Mouse (Mus musculus) midbrain, postnatal 0 days (tissue): ENCODE measurements around the gene Rab8b. TPM values are rescaled to one million over a fixed set of nuclear protein-coding genes. Genes with fewer than 3 reads are reported as not detected.

Experiments used
- ATAC-seq: fragments of 200-750 bp; cut with Nextera tagmentation; 2 replicates; pipeline ENCODE4 v1.8.0; 2017; ENCODE audit warnings: moderate number of reproducible peaks, mild to moderate bottlenecking, moderate TSS enrichment, moderate library complexity; ENCODE audit not compliant: low FRiP score
- DNase-seq: peaks from one replicate; pipeline ENCODE4 v3.0.0-alpha.2; 2015; ENCODE audit warnings: low spot score
- H3K27ac ChIP-seq: fragments of 300-500 bp; sonication (generic); 2 replicates; pipeline ENCODE4 v1.5.1; 2014; ENCODE audit warnings: low read depth, mild to moderate bottlenecking, low read length, mixed read lengths
- H3K27me3 ChIP-seq: fragments of 300-500 bp; sonication (generic); 2 replicates; pipeline ENCODE4 v1.6.1; 2014; ENCODE audit warnings: low read length, control low read depth, mixed read lengths; ENCODE audit not compliant: insufficient read depth
- H3K36me3 ChIP-seq: fragments of 300-500 bp; sonication (generic); 2 replicates; pipeline ENCODE4 v1.6.1; 2014; ENCODE audit warnings: low read length, control low read depth, mixed read lengths; ENCODE audit not compliant: insufficient read depth
- H3K4me1 ChIP-seq: fragments of 300-500 bp; sonication (generic); 2 replicates; pipeline ENCODE4 v1.6.1; 2014; ENCODE audit warnings: mild to moderate bottlenecking, control low read depth, antibody characterized with exemption, low read length, mixed read lengths; ENCODE audit not compliant: insufficient read depth
- H3K4me2 ChIP-seq: fragments of 300-500 bp; sonication (generic); 2 replicates; pipeline ENCODE4 v1.6.1; 2014; ENCODE audit warnings: low read depth, mild to moderate bottlenecking, low read length, mixed read lengths; ENCODE audit not compliant: poor library complexity, severe bottlenecking
- H3K4me3 ChIP-seq: fragments of 300-500 bp; sonication (generic); 2 replicates; pipeline ENCODE4 v1.5.1; 2014; ENCODE audit warnings: low read depth, mild to moderate bottlenecking, low read length, moderate library complexity
- H3K9ac ChIP-seq: fragments of 300-500 bp; sonication (generic); replicated peaks from 2 replicates; pipeline ENCODE4 v1.6.1; 2014; ENCODE audit warnings: mild to moderate bottlenecking, low read length, moderate library complexity, mixed read lengths; ENCODE audit not compliant: poor library complexity, severe bottlenecking
- H3K9me3 ChIP-seq: fragments of 300-500 bp; sonication (generic); 2 replicates; pipeline ENCODE4 v1.6.1; 2016; ENCODE audit warnings: low read length, control low read depth
- CTCF ChIP-seq: IDR thresholded peaks from 2 replicates; pipeline ENCODE4 v1.5.1; 2016; ENCODE audit warnings: antibody characterized with exemption, mild to moderate bottlenecking
- WGBS: fragments of 180-500 bp; shearing (Covaris S2); extraction: QIAGEN DNeasy Blood & Tissue Kit; methylation state at CpG from one replicate; pipeline ENCODE4 v1.1.7; 2014; 5-methylcytosine and 5-hydroxymethylcytosine counted together
- polyA plus RNA-seq: library from polyadenylated mRNA; unstranded; fragments of >200 nt; fragmentation: Nextera tagmentation; extraction: Ambion mirVana; gene quantifications from 2 replicates; pipeline ENCODE4 v1.2.1, GENCODE M21; 2015
- total RNA-seq: library from RNA; depleted of rRNA; stranded (reverse); fragments of >200 nt; gene quantifications from 2 replicates; pipeline ENCODE4 v1.2.3, GENCODE M21; 2014

Rab8b gene
- total and polyA plus RNA-seq, 2 experiments from 2014 or later, result 18.2 to 26.0 TPM

GRCm38 (mm10) chr9:66882406-66882821, 37.1 kb downstream of the Rab8b start:
- 73% methylated on average over 8 of the region's 8 CpGs for WGBS
- no peaks in the 10 kb centered on the region for H3K27me3 ChIP-seq
- no peaks in the 10 kb centered on the region for H3K9me3 ChIP-seq
- no peak for TF ChIP-seq CTCF
- ATAC-seq (no peak), DNase-seq (no peak)
- H3K36me3 ChIP-seq, result no peaks in the 10 kb centered on the region
- H3K9ac ChIP-seq, result no peak overlapping the region
- no peak overlapping the region for H3K27ac ChIP-seq
- no peak overlapping the region for H3K4me2 ChIP-seq
- no peak overlapping the region for H3K4me3 ChIP-seq
- H3K4me1 ChIP-seq, result no peaks in the 10 kb centered on the region

GRCm38 (mm10) chr9:66881858-66882257, 37.6 kb downstream of the Rab8b start:
- Histone ChIP-seq H3K9me3 (no peaks in the 10 kb centered on the region), H3K4me1 (no peaks in the 10 kb centered on the region), H3K27ac (no peak overlapping the region), H3K27me3 (no peaks in the 10 kb centered on the region), H3K9ac (no peak overlapping the region), H3K4me3 (no peak overlapping the region), H3K36me3 (no peaks in the 10 kb centered on the region), H3K4me2 (no peak overlapping the region)
- DNase-seq (no peak), ATAC-seq (no peak)
- no peak for TF ChIP-seq CTCF
- WGBS, result 76% methylated on average over 3 of the region's 3 CpGs

DNA sequence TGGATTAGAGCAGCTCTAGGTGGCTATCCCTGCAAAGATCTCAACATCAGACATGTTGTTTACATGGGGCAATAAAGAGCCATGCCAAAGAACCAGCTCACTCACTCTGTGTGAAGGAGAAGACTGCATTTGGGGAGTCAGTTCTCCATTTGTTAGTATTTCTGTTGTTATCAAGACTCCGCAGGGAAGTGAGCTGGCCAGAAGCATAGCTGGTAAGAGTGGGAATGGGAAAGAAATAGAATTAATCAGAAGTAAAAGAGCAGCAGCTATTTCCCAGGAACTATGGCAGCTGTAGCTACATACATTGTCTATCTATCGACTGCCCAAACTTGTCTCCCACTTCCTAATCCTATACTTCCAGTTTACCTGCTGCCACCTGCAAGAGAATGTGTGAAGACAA, 38.7 kb downstream of the Rab8b start:
- H3K36me3 ChIP-seq, result no peaks in the 10 kb centered on the region
- H3K4me2 ChIP-seq, result no peak overlapping the region
- no peaks in the 10 kb centered on the region for H3K4me1 ChIP-seq
- no peak for ATAC-seq
- H3K9me3 ChIP-seq, result no peaks in the 10 kb centered on the region
- H3K27me3 ChIP-seq, result no peaks in the 10 kb centered on the region
- H3K27ac ChIP-seq, result no peak overlapping the region
- 89% methylated on average over 2 of the region's 2 CpGs for WGBS
- DNase-seq, result no peak
- no peak for TF ChIP-seq CTCF
- H3K9ac ChIP-seq, result no peak overlapping the region
- no peak overlapping the region for H3K4me3 ChIP-seq

- TF ChIP-seq CTCF, result no peak
- H3K27ac ChIP-seq, result no peak overlapping the region
- no peak for ATAC-seq
- WGBS, result 73% methylated on average over 6 of the region's 6 CpGs
- H3K4me2 ChIP-seq, result no peak overlapping the region
- no peak for DNase-seq
- no peaks in the 10 kb centered on the region for H3K4me1 ChIP-seq
- no peaks in the 10 kb centered on the region for H3K36me3 ChIP-seq
- no peak overlapping the region for H3K9ac ChIP-seq
- no peaks in the 10 kb centered on the region for H3K9me3 ChIP-seq
- H3K4me3 ChIP-seq, result no peak overlapping the region
- no peaks in the 10 kb centered on the region for H3K27me3 ChIP-seq
Measured at GRCm38 (mm10) chr9:66879486-66879885, 40.0 kb downstream of the Rab8b start.

DNA sequence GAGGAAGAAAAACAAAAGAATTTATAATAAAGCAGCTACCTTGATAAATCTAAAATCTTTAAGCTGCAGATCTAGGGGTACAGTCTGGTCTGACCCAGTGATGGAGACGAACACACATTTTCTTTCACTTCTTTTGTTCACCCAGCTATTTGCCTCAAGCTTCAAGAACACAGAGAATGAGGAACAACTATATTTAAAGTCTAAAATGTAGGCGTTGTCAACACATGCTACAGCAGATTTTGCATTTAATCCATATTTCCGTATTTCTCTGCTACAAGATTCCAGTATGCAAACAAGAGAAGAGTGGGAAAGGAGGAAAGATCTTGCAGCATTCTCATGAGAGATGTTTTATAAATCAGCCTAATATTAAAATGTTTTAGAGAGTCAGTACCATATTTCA, 40.6 kb downstream of the Rab8b start:
- Histone ChIP-seq H3K4me2 (no peak overlapping the region), H3K4me1 (no peaks in the 10 kb centered on the region), H3K27me3 (no peaks in the 10 kb centered on the region), H3K9me3 (no peaks in the 10 kb centered on the region), H3K4me3 (no peak overlapping the region), H3K27ac (no peak overlapping the region), H3K36me3 (no peaks in the 10 kb centered on the region), H3K9ac (no peak overlapping the region)
- 97% methylated on average over 3 of the region's 3 CpGs for WGBS
- ATAC-seq (no peak), DNase-seq (no peak)
- no peak for TF ChIP-seq CTCF

GRCm38 (mm10) chr9:66876577-66876976, 42.9 kb downstream of the Rab8b start:
- Histone ChIP-seq H3K4me3 (no peak overlapping the region), H3K27ac (no peak overlapping the region), H3K27me3 (no peaks in the 10 kb centered on the region), H3K9me3 (no peaks in the 10 kb centered on the region), H3K9ac (no peak overlapping the region), H3K4me1 (no peaks in the 10 kb centered on the region), H3K36me3 (no peaks in the 10 kb centered on the region), H3K4me2 (no peak overlapping the region)
- no peak for DNase-seq
- ATAC-seq, result no peak
- 80% methylated on average over 5 of the region's 5 CpGs for WGBS
- no peak for TF ChIP-seq CTCF

DNA sequence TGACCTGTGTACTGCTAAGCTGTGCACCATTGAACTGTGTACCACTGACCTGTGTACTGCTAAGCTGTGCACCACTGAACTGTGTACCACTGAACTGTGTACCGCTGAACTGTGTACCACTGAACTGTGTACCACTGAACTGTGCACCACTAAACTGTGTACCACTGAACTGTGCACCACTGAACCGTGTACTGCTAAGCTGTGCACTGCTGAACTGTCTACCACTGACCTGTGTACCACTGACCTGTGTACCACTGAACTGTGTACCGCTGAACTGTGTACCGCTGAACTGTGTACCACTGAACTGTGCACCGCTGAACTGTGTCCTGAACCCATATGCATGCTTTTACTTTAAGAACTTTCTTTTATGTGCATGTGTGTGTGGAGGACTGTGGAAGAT, 45.2 kb downstream of the Rab8b start:
- H3K36me3 ChIP-seq, result no peaks in the 10 kb centered on the region
- 99% methylated on average over 5 of the region's 5 CpGs for WGBS
- H3K4me2 ChIP-seq, result no peak overlapping the region
- TF ChIP-seq CTCF, result no peak
- H3K9me3 ChIP-seq, result no peaks in the 10 kb centered on the region
- no peak for ATAC-seq
- H3K9ac ChIP-seq, result no peak overlapping the region
- H3K4me1 ChIP-seq, result no peaks in the 10 kb centered on the region
- no peak for DNase-seq
- no peak overlapping the region for H3K4me3 ChIP-seq
- H3K27me3 ChIP-seq, result no peaks in the 10 kb centered on the region
- no peak overlapping the region for H3K27ac ChIP-seq
